Mouse (Mus musculus): ENCODE data around the gene Nop10.
A peak's percentile ranks its signal among the peaks of the same experiment; 100 is the strongest.

- TF ChIP-seq CTCF (IDR thresholded peaks at IDR 0.05; ENCODE audit: low read depth) (peak; percentile 84), EP300 (IDR thresholded peaks at IDR 0.05; ENCODE audit: low read depth) (no peak; the same call in 1 of the 2 replicates)
Measured at GRCm38 (mm10) chr2:112261748-112262653, at the start of gene Nop10.
